Mouse (Mus musculus) neural tube, embryonic 15.5 days (tissue): Measurements from ENCODE around the gene Rxfp4. TPM values are rescaled to one million over a fixed set of nuclear protein-coding genes. Genes with fewer than 3 reads are reported as not detected.
A peak's percentile ranks its signal among the peaks of the same experiment; 100 is the strongest.
"Not testable (repeated sequence)": the region's sequence is repeated elsewhere in the genome, so short reads cannot be mapped to it uniquely, and the experiment has no call there.

Experiments
- ATAC-seq: fragments of 200-750 bp; cut with Nextera tagmentation; 2 replicates; pipeline ENCODE4 v1.8.0; 2017; ENCODE audit warnings: mild to moderate bottlenecking, moderate TSS enrichment, moderate library complexity; ENCODE audit not compliant: low FRiP score
- H3K27ac ChIP-seq: fragments of 300-500 bp; sonication (generic); replicated peaks from 2 replicates; pipeline ENCODE4 v1.5.1; 2015; ENCODE audit warnings: mild to moderate bottlenecking, inconsistent platforms
- H3K27me3 ChIP-seq: fragments of 300-500 bp; sonication (generic); replicated peaks from 2 replicates; pipeline ENCODE4 v1.6.1; 2015; ENCODE audit warnings: inconsistent platforms
- H3K36me3 ChIP-seq: fragments of 300-500 bp; sonication (generic); 2 replicates; pipeline ENCODE4 v1.6.1; 2015; ENCODE audit warnings: inconsistent platforms
- H3K4me1 ChIP-seq: fragments of 300-500 bp; sonication (generic); 2 replicates; pipeline ENCODE4 v1.6.1; 2015; ENCODE audit warnings: inconsistent platforms
- H3K4me2 ChIP-seq: fragments of 300-500 bp; sonication (generic); 2 replicates; pipeline ENCODE4 v1.6.1; 2015; ENCODE audit warnings: inconsistent platforms, mild to moderate bottlenecking, moderate library complexity
- H3K4me3 ChIP-seq: fragments of 300-500 bp; sonication (generic); replicated peaks from 2 replicates; pipeline ENCODE4 v1.5.1; 2015; ENCODE audit warnings: mild to moderate bottlenecking, inconsistent platforms
- H3K9ac ChIP-seq: fragments of 300-500 bp; sonication (generic); replicated peaks from 2 replicates; pipeline ENCODE4 v1.6.1; 2015; ENCODE audit warnings: mild to moderate bottlenecking, inconsistent platforms
- H3K9me3 ChIP-seq: fragments of 300-500 bp; sonication (generic); replicated peaks from 2 replicates; pipeline ENCODE4 v1.6.1; 2016; ENCODE audit warnings: inconsistent platforms
- WGBS: fragments of 180-500 bp; shearing (Covaris S2); methylation state at CpG from one replicate; pipeline ENCODE4 v1.1.7; 2015; ENCODE audit warnings: mixed read lengths; 5-methylcytosine and 5-hydroxymethylcytosine counted together
- polyA plus RNA-seq: library from polyadenylated mRNA; unstranded; fragments of >200 nt; fragmentation: Nextera tagmentation; extraction: Ambion mirVana; gene quantifications from 2 replicates; pipeline ENCODE4 v1.2.1, GENCODE M21; 2015

The Rxfp4 gene
- polyA plus RNA-seq, 1 experiment from 2014 or later = not detected

- H3K4me1 ChIP-seq = peaks cover 27% of the 10 kb centered on the region
- no peak overlapping the region for H3K27ac ChIP-seq
- no peak for ATAC-seq
- no peaks in the 10 kb centered on the region for H3K36me3 ChIP-seq
- H3K9me3 ChIP-seq = no peaks in the 10 kb centered on the region
- H3K4me2 ChIP-seq = no peak overlapping the region
- no peaks in the 10 kb centered on the region for H3K27me3 ChIP-seq
- no peak overlapping the region for H3K9ac ChIP-seq
- 75% methylated on average over 8 of the region's 8 CpGs for WGBS
- no peak overlapping the region for H3K4me3 ChIP-seq
These were observed 34.7 kb downstream of the Rxfp4 start for GRCm38 (mm10) chr3:88618074-88618871.

DNA sequence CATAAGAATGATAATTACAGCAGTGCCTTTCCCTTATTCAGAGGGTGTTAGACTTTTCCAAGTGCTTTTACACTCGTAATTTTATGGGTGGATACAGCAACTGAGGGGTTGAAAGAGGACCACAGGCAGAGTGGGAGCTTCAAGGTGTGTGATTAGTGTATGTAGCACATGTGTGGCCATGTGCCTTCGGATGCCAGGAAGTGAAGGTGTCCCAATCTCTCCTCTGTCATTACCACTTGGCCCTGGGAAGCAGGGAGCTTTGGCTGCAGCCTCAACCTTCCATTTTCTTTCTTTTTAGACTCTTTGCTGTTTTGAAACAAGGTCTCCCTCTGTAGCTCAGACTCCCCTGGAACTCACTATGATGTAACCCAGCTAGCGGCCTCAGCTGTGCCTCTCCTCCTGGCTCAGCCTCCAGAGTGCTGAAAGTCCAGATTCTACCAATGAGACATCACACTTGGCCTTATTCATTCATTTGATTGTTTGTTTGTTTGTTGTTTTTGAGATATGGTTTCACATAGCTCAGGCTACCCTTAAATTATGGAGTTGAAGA, 35.9 kb downstream of the Rxfp4 start:
- H3K4me1 ChIP-seq = peaks cover 27% of the 10 kb centered on the region
- no peak overlapping the region for H3K4me2 ChIP-seq
- no peak overlapping the region for H3K9ac ChIP-seq
- H3K4me3 ChIP-seq = no peak overlapping the region
- no peaks in the 10 kb centered on the region for H3K27me3 ChIP-seq
- no peaks in the 10 kb centered on the region for H3K36me3 ChIP-seq
- no peak overlapping the region for H3K27ac ChIP-seq
- no peaks in the 10 kb centered on the region for H3K9me3 ChIP-seq
- no peak for ATAC-seq
- 82% methylated on average over 3 of the region's 3 CpGs for WGBS

DNA sequence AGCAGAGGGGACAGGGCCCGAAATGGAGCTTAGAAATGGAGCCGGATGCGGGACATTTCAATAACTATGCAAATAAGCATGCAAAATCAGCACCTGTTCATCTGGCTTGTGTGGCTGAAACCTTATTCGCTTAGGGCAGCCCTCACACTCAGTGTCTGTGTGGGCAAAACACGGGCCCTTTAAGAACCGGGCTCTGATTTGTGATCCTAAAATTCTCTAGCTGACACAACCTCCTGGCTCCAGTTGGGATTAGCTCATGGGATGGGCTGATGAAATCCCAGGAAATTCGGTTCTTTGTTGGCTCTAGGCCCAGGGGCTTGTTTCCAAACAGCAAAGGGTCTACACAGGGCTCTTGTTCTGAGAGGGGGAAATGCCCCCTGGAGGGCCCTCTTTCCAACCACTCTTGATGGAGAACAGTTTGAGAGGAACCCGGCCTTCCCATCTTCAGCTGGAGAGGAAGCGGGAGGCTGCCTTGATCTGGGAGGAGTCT, 37.0 kb downstream of the Rxfp4 start:
- Histone ChIP-seq H3K27ac (no peak overlapping the region), H3K36me3 (no peaks in the 10 kb centered on the region), H3K27me3 (no peaks in the 10 kb centered on the region), H3K9ac (no peak overlapping the region), H3K9me3 (no peaks in the 10 kb centered on the region), H3K4me1 (peaks cover 27% of the 10 kb centered on the region), H3K4me3 (no peak overlapping the region), H3K4me2 (peak overlapping the region; percentile 3; the same call in 1 of the 2 replicates)
- ATAC-seq = no peak
- 31% methylated on average over 9 of the region's 9 CpGs for WGBS

DNA sequence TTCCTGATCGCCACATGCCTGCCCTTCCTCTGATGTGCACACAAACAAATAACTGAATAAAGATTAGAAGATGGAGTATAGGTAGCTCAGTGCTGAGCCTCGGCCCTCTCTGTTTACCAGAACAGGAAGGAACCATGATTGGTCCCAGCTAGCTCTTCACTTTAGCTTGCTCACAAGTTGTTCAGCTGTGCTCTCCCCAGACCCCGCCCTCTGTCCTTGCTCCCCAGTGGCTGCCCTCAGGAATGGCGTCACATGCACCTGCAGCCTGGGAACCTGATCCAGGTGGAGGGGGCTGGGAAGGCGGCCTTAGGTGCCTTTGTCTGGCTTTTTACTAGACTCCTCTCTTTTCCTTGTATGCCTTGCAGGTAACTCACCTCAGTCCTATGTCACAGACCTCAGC, 37.8 kb downstream of the Rxfp4 start:
- WGBS = 80% methylated on average over 5 of the region's 5 CpGs
- H3K9ac ChIP-seq = no peak overlapping the region
- no peaks in the 10 kb centered on the region for H3K9me3 ChIP-seq
- no peak for ATAC-seq
- peaks cover 20% of the 10 kb centered on the region for H3K4me1 ChIP-seq
- no peak overlapping the region for H3K4me3 ChIP-seq
- no peak overlapping the region for H3K27ac ChIP-seq
- H3K27me3 ChIP-seq = no peaks in the 10 kb centered on the region
- H3K36me3 ChIP-seq = no peaks in the 10 kb centered on the region
- H3K4me2 ChIP-seq = no peak overlapping the region

- WGBS = 84% methylated on average over 8 of the region's 8 CpGs
- Histone ChIP-seq H3K27me3 (no peaks in the 10 kb centered on the region), H3K4me2 (no peak overlapping the region), H3K9me3 (no peaks in the 10 kb centered on the region), H3K27ac (no peak overlapping the region), H3K4me3 (no peak overlapping the region), H3K36me3 (no peaks in the 10 kb centered on the region), H3K4me1 (peaks cover 17% of the 10 kb centered on the region), H3K9ac (no peak overlapping the region)
- ATAC-seq = no peak
These were observed 38.5 kb downstream of the Rxfp4 start for GRCm38 (mm10) chr3:88614418-88614817.

DNA sequence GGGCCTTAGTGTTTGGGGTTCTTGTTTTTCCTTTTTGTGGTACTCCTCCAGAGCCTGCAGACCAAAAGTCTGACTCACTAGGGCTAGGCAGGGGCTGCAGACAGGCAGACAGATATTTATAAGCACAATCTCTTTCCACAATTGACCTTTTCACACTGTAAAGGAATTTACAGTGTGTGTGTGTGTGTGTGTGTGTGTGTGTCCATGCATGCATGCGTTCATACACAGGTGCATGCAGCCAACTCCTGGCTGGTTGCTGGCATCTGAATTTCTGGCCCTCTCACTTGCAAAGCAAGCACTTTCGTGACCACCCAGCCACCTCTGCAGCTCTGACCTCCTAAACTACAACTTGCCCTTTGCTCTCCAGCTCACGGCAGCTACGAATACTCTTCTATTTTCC, 43.9 kb downstream of the Rxfp4 start:
- no peak overlapping the region for H3K9ac ChIP-seq
- H3K9me3 ChIP-seq = no peaks in the 10 kb centered on the region
- WGBS = 83% methylated on average over 4 of the region's 4 CpGs
- H3K36me3 ChIP-seq = no peaks in the 10 kb centered on the region
- no peaks in the 10 kb centered on the region for H3K27me3 ChIP-seq
- no peak overlapping the region for H3K27ac ChIP-seq
- no peak overlapping the region for H3K4me2 ChIP-seq
- H3K4me1 ChIP-seq = peaks cover 13% of the 10 kb centered on the region
- no peak overlapping the region for H3K4me3 ChIP-seq
- no peak for ATAC-seq

- WGBS = 21% methylated on average over 10 of the region's 10 CpGs
- Histone ChIP-seq H3K4me3 (peak overlapping the region; percentile 25), H3K27ac (no peak overlapping the region), H3K4me2 (peak overlapping the region; percentile 61), H3K9me3 (no peaks in the 10 kb centered on the region), H3K36me3 (no peaks in the 10 kb centered on the region), H3K27me3 (no peaks in the 10 kb centered on the region), H3K9ac (no peak overlapping the region; the same call in 1 of the 2 replicates), H3K4me1 (peaks cover 13% of the 10 kb centered on the region)
- ATAC-seq = peak; percentile 29; the same call in 1 of the 2 replicates
These were observed 45.2 kb downstream of the Rxfp4 start for GRCm38 (mm10) chr3:88607758-88608138.

DNA sequence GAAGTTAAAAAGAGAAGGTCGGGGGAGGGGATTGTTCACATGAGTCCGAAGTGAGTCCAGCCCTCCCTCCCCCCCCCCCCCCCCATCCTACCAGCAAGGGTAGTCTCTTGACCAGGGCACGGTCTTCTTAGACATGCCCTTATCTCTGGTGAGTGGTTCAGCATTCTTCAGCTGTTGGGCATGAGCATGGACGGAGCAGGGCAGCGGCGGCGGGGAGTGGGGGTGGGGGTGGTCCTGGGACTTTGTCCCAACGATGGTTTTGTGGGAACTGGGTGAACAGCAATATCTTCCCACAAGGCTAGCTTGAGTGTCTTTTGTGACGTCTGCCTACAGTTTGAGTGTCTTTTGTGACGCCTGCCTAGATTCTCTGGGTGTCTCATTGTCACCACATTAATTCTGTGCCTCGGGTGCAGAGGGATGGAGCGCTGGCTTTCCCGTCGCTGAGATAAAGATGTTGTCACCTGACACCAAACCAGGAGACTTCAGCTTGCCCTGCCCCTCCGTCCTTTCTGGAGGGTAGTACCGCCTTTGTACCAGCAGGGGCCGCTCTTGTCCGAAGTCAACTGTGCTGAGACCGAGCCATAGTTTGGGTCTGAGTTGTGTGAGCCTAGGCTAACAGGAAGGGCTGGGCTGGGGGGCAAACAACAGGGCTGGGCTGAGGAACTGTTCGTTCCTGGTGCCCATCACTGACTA, 45.7 kb downstream of the Rxfp4 start:
- Histone ChIP-seq H3K27me3 (no peaks in the 10 kb centered on the region), H3K4me1 (peaks cover 13% of the 10 kb centered on the region), H3K9me3 (no peaks in the 10 kb centered on the region), H3K27ac (no peak overlapping the region), H3K4me3 (peak overlapping the region; percentile 25), H3K9ac (peak overlapping the region; percentile 53), H3K36me3 (no peaks in the 10 kb centered on the region), H3K4me2 (peak overlapping the region; percentile 61)
- peak; percentile 92 for ATAC-seq
- WGBS = under 1% methylated on average over 15 of the region's 20 CpGs

DNA sequence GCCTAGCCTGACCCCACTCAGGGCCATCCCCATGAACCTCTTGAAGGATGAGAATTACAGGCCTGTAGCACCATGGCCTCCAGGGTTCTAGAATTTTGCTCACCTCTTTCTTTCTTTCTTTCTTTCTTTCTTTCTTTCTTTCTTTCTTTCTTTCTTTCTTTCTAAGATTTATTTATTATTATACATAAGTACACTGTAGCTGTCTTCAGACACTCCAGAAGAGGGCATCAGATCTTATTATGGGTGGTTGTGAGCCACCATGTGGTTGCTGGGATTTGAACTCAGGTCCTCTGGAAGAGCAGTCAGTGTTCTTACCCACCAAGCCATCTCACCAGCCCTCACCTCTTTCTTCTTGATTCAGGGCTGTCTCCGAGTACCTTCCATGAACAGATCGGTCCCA, 47.3 kb downstream of the Rxfp4 start, which contains the start of gene Arhgef2:
Gene Arhgef2 (plus strand): TSS at position 301 of the 400 bp plus-strand sequence.
- H3K4me2 ChIP-seq = not testable (repeated sequence)

DNA sequence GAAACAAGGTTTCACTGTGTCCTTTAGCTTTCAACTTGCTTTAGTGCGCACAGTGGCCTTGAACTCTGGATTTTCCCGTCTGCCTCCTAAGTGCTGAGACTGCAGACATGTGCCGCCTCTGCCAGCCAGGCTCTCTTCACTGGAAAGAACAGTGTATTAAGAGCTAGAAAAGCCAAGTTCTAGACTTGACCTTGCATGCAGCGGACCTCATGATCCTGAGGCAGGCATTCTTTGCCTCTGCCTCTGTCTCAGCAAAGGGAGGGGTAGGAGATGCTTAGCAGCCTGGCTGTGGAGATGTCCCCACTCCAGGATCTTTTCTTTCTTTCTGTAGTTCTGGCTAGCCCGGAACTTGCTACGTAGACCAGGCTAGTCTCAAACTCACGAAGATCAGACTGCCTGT, 48.1 kb downstream of the Rxfp4 start:
- ATAC-seq = no peak

More for the DNA sequence above, 47.3 kb downstream of the Rxfp4 start, which contains the start of gene Arhgef2:
- not testable (repeated sequence) for H3K4me3 ChIP-seq, H3K27ac ChIP-seq, H3K9me3 ChIP-seq, H3K9ac ChIP-seq, H3K27me3 ChIP-seq, H3K36me3 ChIP-seq, ATAC-seq
- H3K4me1 ChIP-seq = peaks cover 13% of the 10 kb centered on the region
- 85% methylated on average over 2 of the region's 2 CpGs for WGBS

GRCm38 (mm10) chr3:88603714-88604161, 49.2 kb downstream of the Rxfp4 start:
- 26% methylated on average over 6 of the region's 6 CpGs for WGBS
- Histone ChIP-seq H3K27me3 (no peaks in the 10 kb centered on the region), H3K4me3 (no peak overlapping the region), H3K9ac (no peak overlapping the region), H3K36me3 (no peaks in the 10 kb centered on the region), H3K9me3 (no peaks in the 10 kb centered on the region), H3K4me2 (no peak overlapping the region), H3K27ac (no peak overlapping the region), H3K4me1 (peaks cover 13% of the 10 kb centered on the region)
- ATAC-seq = no peak

More for the DNA sequence above, 48.1 kb downstream of the Rxfp4 start:
- Histone ChIP-seq H3K36me3 (no peaks in the 10 kb centered on the region), H3K27ac (no peak overlapping the region), H3K4me1 (peaks cover 13% of the 10 kb centered on the region), H3K9me3 (no peaks in the 10 kb centered on the region), H3K4me3 (no peak overlapping the region), H3K27me3 (no peaks in the 10 kb centered on the region), H3K4me2 (no peak overlapping the region), H3K9ac (no peak overlapping the region)
- 94% methylated on average over 7 of the region's 7 CpGs for WGBS
